Mouse (Mus musculus) hindbrain, postnatal 0 days (tissue): ENCODE results near the gene Plch2. TPM values are rescaled to one million over a fixed set of nuclear protein-coding genes. Genes with fewer than 3 reads are reported as not detected.

Experiments
- ATAC-seq: fragments of 200-750 bp; cut with Nextera tagmentation; 2 replicates; pipeline ENCODE4 v1.8.0; 2017; ENCODE audit warnings: mild to moderate bottlenecking, moderate TSS enrichment, moderate library complexity
- DNase-seq: peaks from one replicate; pipeline ENCODE4 v3.0.0-alpha.2; 2015; ENCODE audit warnings: low spot score
- H3K27ac ChIP-seq: fragments of 300-500 bp; sonication (generic); 2 replicates; pipeline ENCODE4 v1.5.1; 2014; ENCODE audit warnings: mild to moderate bottlenecking
- H3K27me3 ChIP-seq: fragments of 300-500 bp; sonication (generic); 2 replicates; pipeline ENCODE4 v1.6.1; 2014; ENCODE audit warnings: low read length, mixed read lengths; ENCODE audit not compliant: insufficient read depth
- H3K36me3 ChIP-seq: fragments of 300-500 bp; sonication (generic); 2 replicates; pipeline ENCODE4 v1.6.1; 2014; ENCODE audit warnings: low read length, mixed read lengths; ENCODE audit not compliant: insufficient read depth
- H3K4me1 ChIP-seq: fragments of 300-500 bp; sonication (generic); 2 replicates; pipeline ENCODE4 v1.6.1; 2014; ENCODE audit warnings: antibody characterized with exemption, low read length, mixed read lengths; ENCODE audit not compliant: insufficient read depth
- H3K4me2 ChIP-seq: fragments of 300-500 bp; sonication (generic); 2 replicates; pipeline ENCODE4 v1.6.1; 2014; ENCODE audit warnings: low read depth, mild to moderate bottlenecking, low read length, moderate library complexity, mixed read lengths
- H3K4me3 ChIP-seq: fragments of 300-500 bp; sonication (generic); 2 replicates; pipeline ENCODE4 v1.5.1; 2014; ENCODE audit warnings: low read length
- H3K9ac ChIP-seq: fragments of 300-500 bp; sonication (generic); replicated peaks from 2 replicates; pipeline ENCODE4 v1.6.1; 2014; ENCODE audit warnings: mild to moderate bottlenecking, low read length, moderate library complexity, mixed read lengths
- H3K9me3 ChIP-seq: fragments of 300-500 bp; sonication (generic); 2 replicates; pipeline ENCODE4 v1.6.1; 2016; ENCODE audit warnings: low read length, mixed read lengths
- CTCF ChIP-seq: IDR thresholded peaks from 2 replicates; pipeline ENCODE4 v1.5.1; 2016; ENCODE audit warnings: antibody characterized with exemption, control low read depth, low read depth
- WGBS: fragments of 180-500 bp; shearing (Covaris S2); extraction: QIAGEN DNeasy Blood & Tissue Kit; methylation state at CpG from one replicate; pipeline ENCODE4 v1.1.7; 2014; 5-methylcytosine and 5-hydroxymethylcytosine counted together
- polyA plus RNA-seq: library from polyadenylated mRNA; unstranded; fragments of >200 nt; fragmentation: Nextera tagmentation; extraction: Ambion mirVana; gene quantifications from 2 replicates; pipeline ENCODE4 v1.2.1, GENCODE M21; 2015
- total RNA-seq: library from RNA; depleted of rRNA; stranded (reverse); fragments of >200 nt; gene quantifications from 2 replicates; pipeline ENCODE4 v1.2.3, GENCODE M21; 2014

Gene Plch2
- total and polyA plus RNA-seq, 2 experiments from 2014 or later, result 12.5 to 45.7 TPM

DNA sequence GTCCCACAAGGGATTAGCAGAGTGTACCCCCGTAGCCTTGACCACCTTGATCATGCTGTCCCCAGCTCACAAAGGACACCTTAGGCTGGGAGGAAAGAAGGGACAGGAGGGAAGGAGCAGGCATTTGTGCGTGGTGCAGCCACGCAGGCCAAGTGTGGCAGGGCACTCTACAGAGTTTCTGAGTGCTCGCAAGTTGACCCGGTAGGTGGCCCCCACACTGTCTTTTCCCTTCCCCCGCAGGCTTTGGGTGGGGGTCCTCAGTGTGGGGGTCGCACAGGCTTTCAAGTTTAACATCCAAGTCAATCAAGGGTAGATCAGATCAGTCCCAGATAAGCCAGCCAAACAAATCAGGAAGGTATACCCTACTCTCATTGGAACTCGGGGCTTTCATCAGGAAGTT, 38.5 kb downstream of the Plch2 start:
- Histone ChIP-seq H3K4me3 (no peak overlapping the region), H3K27me3 (no peaks in the 10 kb centered on the region), H3K27ac (no peak overlapping the region), H3K4me2 (no peak overlapping the region), H3K9ac (no peak overlapping the region), H3K9me3 (no peaks in the 10 kb centered on the region), H3K36me3 (no peaks in the 10 kb centered on the region), H3K4me1 (peaks cover 22% of the 10 kb centered on the region)
- DNase-seq (no peak), ATAC-seq (no peak)
- WGBS, result 75% methylated on average over 8 of the region's 8 CpGs
- no peak for TF ChIP-seq CTCF

GRCm38 (mm10) chr4:155017253-155017878, 39.2 kb downstream of the Plch2 start:
- Histone ChIP-seq H3K4me3 (no peak overlapping the region), H3K27ac (no peak overlapping the region), H3K4me1 (peaks cover 22% of the 10 kb centered on the region), H3K36me3 (no peaks in the 10 kb centered on the region), H3K9me3 (no peaks in the 10 kb centered on the region), H3K9ac (no peak overlapping the region), H3K4me2 (no peak overlapping the region), H3K27me3 (no peaks in the 10 kb centered on the region)
- ATAC-seq (no peak), DNase-seq (no peak)
- no peak for TF ChIP-seq CTCF
- WGBS, result 50% methylated on average over 11 of the region's 11 CpGs

GRCm38 (mm10) chr4:155016807-155017206, 39.8 kb downstream of the Plch2 start:
- Histone ChIP-seq H3K9me3 (no peaks in the 10 kb centered on the region), H3K36me3 (no peaks in the 10 kb centered on the region), H3K4me3 (no peak overlapping the region), H3K4me1 (peaks cover 25% of the 10 kb centered on the region), H3K4me2 (no peak overlapping the region), H3K27me3 (no peaks in the 10 kb centered on the region), H3K9ac (no peak overlapping the region), H3K27ac (no peak overlapping the region)
- DNase-seq (no peak), ATAC-seq (no peak)
- 72% methylated on average over 11 of the region's 11 CpGs for WGBS
- no peak for TF ChIP-seq CTCF

DNA sequence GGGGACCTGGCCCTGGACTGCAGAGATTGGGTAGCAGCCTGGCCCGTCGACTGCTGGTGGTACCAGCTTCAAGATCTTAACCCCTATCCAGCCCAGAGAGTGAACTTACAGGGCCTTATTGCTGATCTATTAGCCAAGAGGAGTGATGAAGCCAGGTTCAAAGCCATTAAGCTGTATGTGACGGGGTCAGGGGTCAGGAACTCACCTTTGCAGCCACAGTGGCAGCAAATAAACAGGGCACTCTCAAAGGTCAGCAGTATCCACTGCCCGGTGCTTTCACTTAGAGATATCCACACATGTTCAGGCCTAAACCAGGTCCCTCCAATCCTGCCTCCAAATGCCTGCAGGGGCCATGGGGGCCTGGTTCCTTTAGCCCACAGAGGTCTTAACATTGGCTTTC, 41.0 kb downstream of the Plch2 start:
- WGBS, result 91% methylated on average over 4 of the region's 4 CpGs
- Histone ChIP-seq H3K9ac (no peak overlapping the region), H3K9me3 (no peaks in the 10 kb centered on the region), H3K36me3 (no peaks in the 10 kb centered on the region), H3K27me3 (no peaks in the 10 kb centered on the region), H3K27ac (no peak overlapping the region), H3K4me3 (no peak overlapping the region), H3K4me1 (peaks cover 30% of the 10 kb centered on the region), H3K4me2 (no peak overlapping the region)
- no peak for TF ChIP-seq CTCF
- no peak for ATAC-seq
- no peak for DNase-seq

DNA sequence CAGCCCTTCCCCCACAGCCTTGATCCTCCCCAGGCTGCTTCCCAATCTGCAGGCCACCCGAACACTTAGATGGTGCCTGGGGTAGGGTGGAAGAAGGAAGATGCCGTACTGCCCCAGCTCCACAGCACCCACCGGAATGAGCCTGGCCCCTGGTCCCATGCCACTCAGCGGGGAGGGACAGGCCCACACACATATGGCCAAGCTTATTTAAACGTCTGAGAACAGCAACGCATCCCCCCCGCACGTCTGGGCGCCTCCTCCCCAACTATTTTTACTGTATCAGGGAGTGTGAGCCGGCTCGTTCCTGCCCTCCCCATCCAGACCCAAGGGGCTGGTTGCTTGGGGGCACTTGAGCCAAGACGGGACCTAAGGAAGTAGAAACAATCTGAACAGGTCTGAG, 41.8 kb downstream of the Plch2 start:
- 75% methylated on average over 12 of the region's 12 CpGs for WGBS

GRCm38 (mm10) chr4:155014244-155014643, 42.3 kb downstream of the Plch2 start:
- WGBS, result 57% methylated on average over 14 of the region's 14 CpGs
- Histone ChIP-seq H3K4me2 (no peak overlapping the region), H3K4me1 (peaks cover 30% of the 10 kb centered on the region), H3K36me3 (no peaks in the 10 kb centered on the region), H3K4me3 (no peak overlapping the region), H3K27ac (no peak overlapping the region), H3K9me3 (no peaks in the 10 kb centered on the region), H3K9ac (no peak overlapping the region), H3K27me3 (no peaks in the 10 kb centered on the region)
- no peak for DNase-seq
- no peak for TF ChIP-seq CTCF
- ATAC-seq, result no peak

More for the DNA sequence above, 41.8 kb downstream of the Plch2 start:
- no peak for TF ChIP-seq CTCF
- H3K4me1 ChIP-seq, result peaks cover 33% of the 10 kb centered on the region
- no peaks in the 10 kb centered on the region for H3K9me3 ChIP-seq
- H3K4me2 ChIP-seq, result no peak overlapping the region
- H3K36me3 ChIP-seq, result no peaks in the 10 kb centered on the region
- H3K4me3 ChIP-seq, result no peak overlapping the region
- DNase-seq, result no peak
- ATAC-seq, result no peak
- H3K27me3 ChIP-seq, result no peaks in the 10 kb centered on the region
- no peak overlapping the region for H3K27ac ChIP-seq
- no peak overlapping the region for H3K9ac ChIP-seq

DNA sequence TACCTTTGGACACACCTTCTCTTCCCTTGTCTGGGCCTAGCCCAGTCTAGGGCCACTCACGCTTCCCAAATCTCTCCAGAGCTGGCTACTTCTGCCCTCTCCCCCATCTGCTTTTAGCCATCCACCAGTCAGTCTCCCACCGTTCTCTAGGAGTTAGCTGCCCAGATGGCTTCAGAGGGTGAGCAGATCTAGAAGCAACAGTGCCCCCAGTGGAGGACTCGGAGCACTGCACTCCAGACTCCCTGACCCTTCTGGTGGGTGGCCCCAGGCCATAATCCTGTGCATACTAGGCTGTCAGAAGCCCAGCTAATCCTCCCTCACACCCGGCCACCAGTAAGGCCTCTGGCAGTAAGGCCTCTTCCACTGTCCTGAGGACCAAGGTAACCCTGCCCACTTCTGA, 43.8 kb downstream of the Plch2 start:
- no peak overlapping the region for H3K4me3 ChIP-seq
- no peaks in the 10 kb centered on the region for H3K27me3 ChIP-seq
- no peak overlapping the region for H3K9ac ChIP-seq
- no peaks in the 10 kb centered on the region for H3K36me3 ChIP-seq
- H3K9me3 ChIP-seq, result no peaks in the 10 kb centered on the region
- WGBS, result 8% methylated on average over 4 of the region's 4 CpGs
- H3K4me1 ChIP-seq, result peaks cover 17% of the 10 kb centered on the region
- ATAC-seq (peak; percentile 66), DNase-seq (peak; percentile 89)
- H3K4me2 ChIP-seq, result no peak overlapping the region
- peak; percentile 88 for TF ChIP-seq CTCF
- no peak overlapping the region for H3K27ac ChIP-seq
